Mouse (Mus musculus) frontal cortex, postnatal 25 days (tissue): ENCODE data around the gene Ubc.
"Not testable (repeated sequence)": the region's sequence is repeated elsewhere in the genome, so short reads cannot be mapped to it uniquely, and the experiment has no call there.

Experiments used
- DNase-seq, 2 experiments: peaks; one replicate each; pipeline ENCODE4 v3.0.0; 2022; ENCODE audit warnings: low spot score in 2 of 2

The Ubc gene

DNA sequence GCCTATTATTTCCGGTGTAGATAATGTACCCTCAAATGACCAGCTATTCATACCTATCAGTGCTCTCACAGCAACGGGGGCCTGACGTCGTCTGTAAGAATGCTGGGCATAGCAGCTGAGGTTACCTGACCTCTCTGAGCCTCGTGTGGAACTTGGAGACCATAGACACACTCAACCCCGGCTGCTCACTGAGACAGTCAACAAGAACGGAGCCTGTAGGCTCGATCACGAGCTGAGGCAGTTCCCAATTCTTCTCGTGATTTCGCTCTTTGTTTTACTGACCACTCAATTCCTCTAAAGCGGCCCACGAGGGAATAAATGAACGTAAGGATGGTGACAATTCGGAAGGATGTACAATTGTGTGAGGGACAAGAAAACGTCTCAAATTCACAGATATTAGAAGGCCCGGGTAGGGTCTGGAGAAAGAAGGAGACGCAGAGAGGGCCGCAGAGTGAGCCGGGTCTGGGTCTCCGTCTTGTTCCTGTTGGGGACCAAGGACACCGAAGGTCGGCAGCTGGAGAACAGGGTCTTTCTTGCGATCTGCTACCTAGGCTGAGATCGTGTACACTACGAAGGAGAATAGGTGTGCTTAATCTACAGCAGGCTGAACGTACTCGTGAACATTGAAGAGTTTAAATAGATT lies 15.0 kb upstream of the Ubc start:
- DNase-seq: peak; percentile 56 to 71

DNA sequence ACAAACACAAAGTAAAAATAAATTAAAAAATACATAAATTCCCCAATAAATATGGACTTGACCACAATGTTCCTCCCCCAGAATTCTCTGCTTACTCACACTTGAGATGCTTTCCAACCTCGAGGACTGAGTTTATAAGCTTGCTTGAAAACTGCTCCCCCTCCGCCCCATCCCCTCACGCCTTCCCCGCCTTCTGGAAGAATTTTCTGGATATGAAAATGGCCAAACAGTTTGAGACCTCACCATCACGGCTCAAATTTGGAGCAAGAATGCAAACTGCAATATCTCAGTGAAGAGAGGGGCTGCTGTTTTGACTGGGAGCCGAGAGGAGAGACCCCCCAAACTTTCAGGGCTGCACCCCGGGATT lies 14.5 kb upstream of the Ubc start:
- no peak for DNase-seq

DNA sequence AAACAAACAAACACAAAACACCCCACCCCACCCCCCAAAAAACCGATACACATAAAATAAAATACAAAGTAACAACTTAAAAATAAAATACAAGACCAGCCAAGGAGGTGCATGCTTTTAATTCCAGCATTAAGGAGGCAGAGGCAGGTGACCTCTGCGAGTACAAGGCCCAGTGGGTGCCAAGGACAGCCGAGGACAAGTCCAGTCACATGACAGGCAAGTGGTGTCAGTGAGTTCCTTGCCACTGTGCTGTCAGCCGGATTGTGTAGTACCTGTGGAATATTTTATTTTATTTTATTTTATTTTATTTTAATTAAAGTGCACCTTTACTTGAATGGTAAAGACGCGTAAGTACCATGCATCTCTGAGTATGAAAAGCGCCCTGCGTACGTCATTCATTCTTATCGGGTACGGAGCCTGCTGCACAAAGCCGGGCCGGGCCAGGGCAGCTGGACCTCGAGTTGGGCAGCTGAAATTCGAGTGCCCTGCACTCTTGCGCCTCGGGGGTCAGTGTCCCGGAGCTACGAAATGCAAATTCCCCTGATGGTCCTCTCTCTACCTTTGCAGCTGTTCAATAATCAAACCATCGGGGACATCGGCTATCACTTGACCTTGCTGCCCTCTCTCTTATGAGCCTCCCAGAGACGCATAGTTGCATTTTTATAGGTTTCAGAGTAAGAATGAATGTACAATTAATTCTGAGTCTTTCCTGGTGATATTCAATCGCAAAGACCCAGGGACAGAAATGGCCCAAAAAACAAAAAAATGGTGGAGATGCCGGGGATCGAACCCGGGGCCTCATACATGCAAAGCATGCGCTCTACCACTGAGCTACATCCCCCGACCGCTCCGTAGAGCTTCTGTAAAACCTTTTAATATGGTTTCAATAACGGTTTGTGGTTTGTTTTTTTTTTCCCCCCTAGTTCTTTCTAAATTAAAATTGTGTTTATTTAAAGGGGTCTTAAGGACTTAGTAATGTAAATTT lies 13.8 kb upstream of the Ubc start:
- peak; percentile 74 to 80 for DNase-seq

DNA sequence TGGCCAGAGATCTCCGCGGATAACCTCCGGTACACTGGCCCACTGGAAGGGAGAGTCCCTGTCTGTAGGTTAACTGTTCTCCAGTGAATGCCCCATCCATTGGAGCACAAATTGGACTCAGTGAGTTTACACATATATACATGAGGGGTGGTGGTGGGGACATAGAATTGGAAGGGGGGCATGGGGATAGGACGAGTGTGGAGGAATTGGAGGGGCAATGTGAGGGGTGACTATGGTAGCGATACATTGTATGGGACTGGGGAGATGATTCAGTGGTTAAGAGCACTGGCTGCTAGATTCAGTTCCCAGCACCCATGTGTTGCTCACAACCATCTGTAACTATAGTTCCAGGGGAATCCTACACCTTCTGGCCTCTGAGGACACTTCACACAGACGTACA lies 13.0 kb upstream of the Ubc start:
- no peak for DNase-seq

DNA sequence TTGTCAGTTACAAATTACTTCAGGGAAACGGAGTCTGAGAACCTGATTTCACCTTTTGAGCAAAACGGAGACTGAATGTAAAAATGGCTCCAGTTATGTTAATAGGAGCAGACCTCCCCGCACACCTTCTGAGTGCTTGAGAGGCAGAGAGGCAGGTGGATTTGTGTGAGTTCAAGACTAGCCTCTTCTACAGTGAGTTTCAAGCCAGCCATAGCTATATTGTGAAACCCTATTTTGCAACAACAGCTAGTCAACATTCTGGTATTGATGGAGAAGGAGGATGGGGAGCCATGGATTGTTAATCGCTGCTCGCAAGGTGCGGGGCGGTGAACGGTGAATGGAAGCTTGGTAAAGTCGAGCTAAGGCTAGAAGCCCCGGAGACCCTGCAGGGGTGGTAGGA lies 12.5 kb upstream of the Ubc start:
- no peak for DNase-seq

DNA sequence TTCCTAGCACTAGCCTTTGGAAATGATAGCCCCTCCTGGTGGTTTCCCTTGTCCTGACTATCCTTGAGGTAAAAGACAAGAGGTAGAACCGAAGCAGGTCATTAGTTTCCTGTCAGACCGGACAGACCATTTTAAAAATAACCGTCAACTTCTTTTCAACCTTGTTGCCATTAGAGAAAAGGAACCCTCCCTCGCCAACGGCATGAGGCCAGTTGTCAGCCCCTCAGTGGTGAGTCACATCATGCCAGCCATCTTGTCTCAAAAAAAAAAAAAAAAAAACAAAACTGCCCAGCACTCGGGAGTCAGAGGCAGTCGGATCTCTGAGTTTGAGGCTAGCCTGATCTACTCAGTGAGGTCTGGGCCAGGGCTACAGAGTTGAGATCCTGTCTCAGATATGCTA lies 10.9 kb upstream of the Ubc start:
- DNase-seq: no peak

DNA sequence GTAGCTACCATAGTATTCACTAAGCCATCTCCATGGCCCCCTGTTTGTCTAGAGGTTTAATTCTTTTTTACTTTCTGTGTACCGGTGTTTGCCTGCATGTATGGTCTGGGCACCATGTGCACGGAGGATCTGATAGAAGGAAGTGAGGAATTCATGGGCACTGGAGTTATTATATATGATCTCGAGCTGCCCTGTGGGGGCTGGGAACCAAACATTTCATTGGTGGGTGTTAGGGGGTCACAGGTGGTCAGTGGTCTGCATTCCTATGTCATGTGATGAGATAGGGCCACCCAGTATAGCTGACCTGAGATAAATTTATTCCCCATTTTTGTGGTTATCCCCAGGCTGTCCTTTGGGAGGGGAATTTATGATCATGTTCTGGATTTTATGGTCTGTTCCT lies 5.0 kb upstream of the Ubc start:
- no peak for DNase-seq

DNA sequence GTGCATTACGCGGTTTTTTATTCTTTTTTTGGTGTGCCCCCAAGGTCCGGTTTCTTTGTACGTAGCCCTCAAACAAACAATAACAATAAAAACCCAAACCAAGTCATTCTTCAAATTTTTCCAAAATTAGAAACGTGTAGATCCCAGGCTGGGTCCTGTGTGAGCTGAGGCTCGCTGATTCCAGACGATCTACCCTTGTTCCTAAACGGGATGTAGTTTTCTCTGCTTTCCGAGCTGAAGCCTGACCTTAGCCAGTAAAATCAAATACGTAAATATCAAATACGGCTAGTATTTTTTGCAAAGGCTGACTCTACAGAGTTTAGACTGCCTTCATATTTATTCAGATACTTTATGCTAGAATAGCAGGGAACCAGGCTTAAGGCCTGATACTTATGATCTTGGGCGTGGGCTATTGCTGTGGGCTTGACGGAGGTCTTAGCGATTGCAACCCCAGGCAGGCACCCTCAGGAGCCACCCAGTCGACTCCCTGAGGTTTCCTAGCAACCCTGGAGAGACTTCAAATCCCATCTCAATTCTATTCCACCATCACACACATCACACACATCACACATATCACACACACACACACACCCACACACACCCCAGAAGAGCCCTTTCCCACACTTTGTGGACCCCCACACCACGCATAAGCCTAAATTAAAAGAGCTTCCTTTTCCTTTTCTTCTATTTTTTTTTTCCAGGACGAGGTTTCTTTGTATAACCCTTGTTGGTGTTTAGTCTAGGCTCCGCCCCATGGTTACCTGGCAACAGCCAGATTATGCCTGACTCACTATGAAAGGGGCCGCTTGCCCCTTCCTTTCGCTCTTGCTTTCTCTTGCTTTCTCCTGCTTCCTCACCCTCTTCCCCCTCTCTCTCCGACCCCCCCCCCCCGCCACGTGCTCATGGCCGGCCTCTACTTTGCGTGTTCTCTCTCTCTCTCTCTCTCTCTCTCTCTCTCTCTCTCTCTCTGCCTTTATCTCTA lies 3.9 kb upstream of the Ubc start:
- peak in 1 of 2 experiments; percentile 45 for DNase-seq

DNA sequence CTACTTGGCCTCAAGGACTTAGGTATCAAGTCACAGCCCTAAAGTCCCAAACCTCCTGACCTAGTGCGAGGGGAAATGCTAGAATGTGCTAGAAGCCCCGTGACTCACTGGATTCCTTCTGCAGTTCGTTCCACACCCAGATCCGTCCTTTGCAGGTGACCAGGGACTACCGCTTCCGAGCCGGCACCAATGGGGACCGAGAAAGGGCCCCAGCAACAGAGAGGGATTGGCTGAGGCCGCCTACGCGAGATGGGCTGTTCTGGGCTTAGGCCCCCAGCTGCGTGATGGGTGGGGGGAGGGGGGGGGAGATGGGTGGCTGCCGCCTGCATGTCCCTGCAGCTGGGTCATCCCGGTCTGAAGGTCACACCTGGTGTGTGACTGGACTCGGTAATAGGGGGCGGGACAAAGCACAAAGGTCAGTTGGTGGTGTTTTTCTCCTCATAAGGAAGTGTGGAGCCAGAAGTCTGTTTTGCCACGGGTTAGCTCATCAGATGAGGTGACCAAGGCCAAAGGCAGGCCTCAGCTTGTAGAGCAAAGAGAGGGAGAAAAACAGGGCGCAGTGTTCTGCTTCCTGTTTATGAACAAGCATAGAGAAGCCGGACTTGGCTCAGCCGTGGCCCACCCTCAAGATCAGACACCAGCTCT lies 3.1 kb upstream of the Ubc start:
- peak; percentile 93 to 97 for DNase-seq

DNA sequence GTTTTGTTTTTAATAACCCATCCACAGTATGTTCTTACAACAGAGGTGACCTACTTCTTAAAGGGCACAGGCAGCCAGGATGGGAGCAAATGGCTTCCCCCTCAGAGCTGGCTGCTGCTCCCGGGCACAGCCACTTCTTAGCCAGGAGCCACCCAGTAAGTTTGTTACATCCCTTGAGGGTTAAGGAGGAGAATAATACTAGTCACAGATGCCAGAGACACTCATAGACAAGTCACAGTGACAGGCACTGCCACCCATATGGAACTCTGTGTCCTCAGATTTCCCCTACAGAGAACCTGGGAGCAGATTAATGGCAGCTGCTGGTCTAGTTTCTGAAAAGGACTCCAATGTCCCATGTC lies 2.6 kb upstream of the Ubc start:
- DNase-seq: no peak

DNA sequence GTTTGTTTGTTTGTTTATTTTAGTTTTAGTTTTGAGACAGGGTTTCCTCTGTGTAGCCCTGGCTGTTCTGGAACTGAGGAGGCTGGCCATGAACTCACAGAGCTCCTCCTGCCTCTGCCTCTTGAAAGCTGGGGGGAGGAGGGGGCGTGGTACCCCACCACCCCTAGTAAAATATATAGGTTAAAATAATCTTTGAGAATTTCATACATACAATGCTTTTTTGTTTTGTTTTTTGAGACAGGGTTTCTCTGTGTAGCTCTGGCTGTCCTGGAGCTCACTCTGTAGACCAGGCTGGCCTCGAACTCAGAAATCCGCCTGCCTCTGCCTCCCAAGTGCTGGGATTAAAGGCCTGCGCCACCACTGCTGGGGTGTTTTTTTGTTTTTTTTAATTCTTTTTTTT lies 2.2 kb upstream of the Ubc start:
- not testable (repeated sequence) for DNase-seq

DNA sequence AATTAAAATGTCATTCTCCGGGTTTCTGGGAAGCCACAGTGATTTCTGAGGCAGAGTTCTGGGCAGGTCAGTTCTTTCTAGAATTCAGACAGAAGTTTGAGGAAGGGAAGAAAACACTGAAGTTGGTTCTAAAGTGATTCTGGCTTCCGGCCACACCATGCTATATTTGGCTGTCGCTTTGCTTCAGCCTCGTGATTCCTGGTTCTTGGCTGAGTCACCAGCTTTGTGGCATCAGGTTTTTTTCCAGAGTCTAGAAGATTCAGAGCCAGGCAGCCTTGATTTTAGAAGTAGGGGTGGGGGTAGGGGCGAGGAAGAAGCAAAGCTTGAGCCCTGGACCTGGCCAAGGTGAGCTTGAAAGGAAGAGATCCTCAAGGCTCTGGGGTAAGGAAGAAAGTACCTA lies 1.6 kb upstream of the Ubc start:
- DNase-seq: peak; percentile 55 to 68

DNA sequence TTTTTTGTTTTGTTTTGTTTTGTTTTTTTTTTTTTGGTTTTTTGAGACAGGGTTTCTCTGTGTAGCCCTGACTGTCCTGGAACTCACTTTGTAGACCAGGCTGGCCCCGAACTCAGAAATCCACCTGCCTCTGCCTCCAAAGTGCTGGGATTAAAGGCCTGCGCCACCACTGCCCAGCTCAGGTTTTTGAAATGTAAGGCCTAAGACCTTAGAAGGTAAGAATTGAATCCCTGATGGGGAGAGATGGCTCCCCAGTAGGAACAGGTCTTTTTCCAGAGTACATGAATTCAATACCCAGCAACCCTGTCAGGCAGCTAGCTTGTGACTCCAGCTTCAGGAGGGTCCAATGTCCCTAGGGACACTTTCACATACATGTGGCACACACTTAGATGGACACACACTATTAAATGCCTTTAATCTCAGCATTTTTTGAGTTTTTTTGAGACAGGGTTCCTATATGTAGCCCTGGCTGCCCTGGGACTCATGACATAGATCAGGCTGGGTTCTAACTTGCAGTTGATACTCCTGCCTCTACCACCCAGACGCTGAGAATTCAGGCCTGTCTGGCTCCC lies 990 bp upstream of the Ubc start:
- DNase-seq: no peak

DNA sequence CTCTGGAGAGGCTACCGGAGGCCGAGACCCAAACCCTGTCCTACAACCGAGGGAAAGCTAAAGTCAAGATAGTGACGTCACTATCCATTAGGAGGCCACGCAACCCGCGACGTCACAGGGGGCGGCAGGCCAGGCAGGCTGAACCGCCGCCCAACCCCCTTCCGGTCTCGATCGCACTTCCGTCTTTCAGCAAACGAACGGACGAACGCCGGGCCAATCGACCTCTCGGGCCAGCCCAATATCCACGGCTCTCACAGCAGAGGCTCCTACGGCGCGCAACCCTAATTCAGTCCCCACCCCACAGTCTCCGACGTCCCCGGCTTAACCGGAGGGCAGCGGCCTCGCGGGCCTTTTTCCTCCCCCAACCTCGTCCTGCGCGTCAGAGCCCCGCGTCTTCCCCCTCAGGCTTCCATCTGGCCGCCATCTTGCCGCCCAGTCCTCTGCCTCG lies 847 bp downstream of the Ubc start, which contains the start of gene Gm10382:
Gm10382 (plus strand) TSS at position 192 of the 448 bp plus-strand sequence.
- peak; percentile 53 to 60 for DNase-seq

DNA sequence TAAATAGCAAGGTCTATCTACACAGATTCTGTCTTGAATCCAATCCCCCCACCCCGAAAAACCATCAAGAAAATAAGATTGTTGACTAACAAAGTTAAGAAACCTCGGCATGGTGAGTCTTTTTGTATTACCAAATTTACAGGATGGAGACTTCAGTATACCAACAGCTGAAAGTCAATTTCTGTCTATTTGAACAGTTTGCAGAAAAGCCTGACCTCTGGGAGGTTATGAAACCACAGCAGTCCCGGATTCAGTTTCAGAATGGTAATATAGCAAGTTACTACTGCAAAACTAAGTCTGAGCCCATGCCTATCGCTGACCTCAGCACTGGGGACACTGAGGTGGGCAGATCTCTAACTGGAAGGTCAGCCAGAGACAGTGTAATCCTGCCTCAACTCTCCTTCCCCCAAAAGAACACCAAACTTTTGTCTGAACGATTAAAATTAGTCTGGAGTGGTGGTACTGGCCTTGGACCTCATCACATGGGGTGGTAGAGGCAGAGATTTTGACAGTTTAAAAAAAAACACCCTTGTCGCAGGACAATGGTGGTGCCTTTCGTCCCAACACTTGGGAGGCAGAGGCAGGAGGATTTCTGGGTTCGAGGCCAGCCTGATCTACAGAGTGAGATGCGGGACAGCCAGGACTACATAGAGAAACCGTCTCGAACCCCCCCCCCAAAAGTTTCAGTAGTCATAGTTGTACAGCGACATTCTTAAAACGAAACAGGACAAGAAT lies 1.5 kb downstream of the Ubc start:
- no peak for DNase-seq

DNA sequence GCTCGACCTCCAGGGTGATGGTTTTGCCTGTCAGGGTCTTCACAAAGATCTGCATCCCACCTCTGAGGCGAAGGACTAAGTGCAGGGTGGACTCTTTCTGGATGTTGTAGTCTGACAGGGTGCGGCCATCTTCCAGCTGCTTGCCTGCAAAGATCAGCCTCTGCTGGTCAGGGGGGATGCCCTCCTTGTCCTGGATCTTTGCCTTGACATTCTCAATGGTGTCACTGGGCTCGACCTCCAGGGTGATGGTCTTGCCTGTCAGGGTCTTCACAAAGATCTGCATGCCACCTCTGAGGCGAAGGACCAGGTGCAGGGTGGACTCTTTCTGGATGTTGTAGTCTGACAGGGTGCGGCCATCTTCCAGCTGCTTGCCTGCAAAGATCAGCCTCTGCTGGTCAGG lies 2.7 kb downstream of the Ubc start:
- DNase-seq: not testable (repeated sequence)

DNA sequence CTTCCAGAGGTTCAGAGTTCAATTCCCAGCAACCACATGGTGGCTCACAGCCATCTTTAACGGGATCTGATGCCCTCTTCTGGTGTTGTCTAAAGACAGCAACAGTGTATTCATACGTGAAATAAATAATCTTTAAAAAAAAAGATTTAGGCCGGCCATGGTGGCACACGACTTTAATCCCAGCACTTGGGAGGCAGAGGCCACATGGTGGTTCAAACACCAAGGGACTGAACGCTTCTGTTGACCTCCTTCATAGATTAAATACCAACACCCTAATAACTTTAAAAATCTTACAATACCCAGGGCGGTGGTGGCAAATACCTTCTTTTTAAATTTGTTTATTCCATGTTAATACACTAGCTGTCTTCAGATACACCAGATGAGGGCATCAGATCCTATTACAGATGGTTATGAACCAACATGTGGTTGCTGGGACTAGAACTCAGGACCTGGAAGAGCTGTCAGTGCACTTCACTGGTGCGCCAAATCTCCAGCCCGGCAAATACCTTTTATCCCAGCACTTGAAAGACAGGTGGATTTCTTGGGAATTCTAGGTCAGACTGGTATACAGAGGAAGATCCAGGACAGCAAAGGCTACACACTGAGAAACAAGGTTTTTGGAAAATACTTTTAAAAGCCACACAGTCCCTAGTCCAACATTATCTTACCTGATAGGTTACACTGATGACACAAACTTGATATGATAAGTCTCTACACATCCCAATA lies 4.6 kb downstream of the Ubc start:
- no peak for DNase-seq

DNA sequence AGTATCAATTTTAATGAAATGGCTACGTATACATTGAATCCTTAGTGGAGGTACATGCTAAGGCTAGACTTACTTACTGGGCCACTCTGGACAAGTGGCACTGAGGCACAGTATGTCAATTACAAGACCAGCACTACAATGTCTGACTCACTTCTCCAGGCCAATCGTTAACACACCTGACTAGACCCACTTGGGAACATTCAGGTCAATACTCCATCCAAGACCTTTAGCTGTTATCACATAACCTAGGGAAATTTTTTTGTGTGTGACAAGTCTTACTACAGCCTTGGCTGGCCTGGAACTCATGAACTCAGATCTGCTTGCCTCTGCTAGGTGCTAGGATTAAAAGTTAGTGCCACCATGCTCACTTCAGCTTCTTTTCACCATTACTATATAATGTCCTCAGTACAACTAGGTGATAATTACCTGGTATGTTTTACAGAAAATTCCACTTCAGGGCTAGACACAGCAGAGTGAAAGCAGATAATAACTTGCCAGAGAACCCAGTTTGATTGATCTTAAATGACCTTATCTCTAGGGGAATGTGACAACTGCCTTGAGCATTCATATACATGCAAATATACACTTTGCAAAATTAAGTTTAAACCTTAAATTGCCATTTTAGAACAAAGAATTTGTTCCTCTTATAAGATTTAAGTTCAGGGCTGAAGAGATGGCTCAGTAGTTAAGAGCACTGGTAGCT lies 5.3 kb downstream of the Ubc start:
- DNase-seq: no peak
